Mouse (Mus musculus) small intestine, adult 2 months (tissue): ENCODE data around the gene Zfp53.
"Not testable (repeated sequence)": the region's sequence is repeated elsewhere in the genome, so short reads cannot be mapped to it uniquely, and the experiment has no call there.

Experiments
- CTCF ChIP-seq: fragments of 200-500 bp; IDR thresholded peaks from 2 replicates; pipeline ENCODE4 v1.5.1; 2012; ENCODE audit warnings: low read depth, mild to moderate bottlenecking, control low read depth, inconsistent platforms, low read length, moderate library complexity, mixed read lengths; ENCODE audit not compliant: insufficient replicate concordance, insufficient read length; ENCODE audit errors: extremely low read depth
- POLR2A ChIP-seq: fragments of 200-500 bp; IDR thresholded peaks from 2 replicates; pipeline ENCODE4 v1.6.1; 2012; ENCODE audit warnings: low read depth, mild to moderate bottlenecking, control low read depth, inconsistent platforms, low read length, moderate library complexity

DNA sequence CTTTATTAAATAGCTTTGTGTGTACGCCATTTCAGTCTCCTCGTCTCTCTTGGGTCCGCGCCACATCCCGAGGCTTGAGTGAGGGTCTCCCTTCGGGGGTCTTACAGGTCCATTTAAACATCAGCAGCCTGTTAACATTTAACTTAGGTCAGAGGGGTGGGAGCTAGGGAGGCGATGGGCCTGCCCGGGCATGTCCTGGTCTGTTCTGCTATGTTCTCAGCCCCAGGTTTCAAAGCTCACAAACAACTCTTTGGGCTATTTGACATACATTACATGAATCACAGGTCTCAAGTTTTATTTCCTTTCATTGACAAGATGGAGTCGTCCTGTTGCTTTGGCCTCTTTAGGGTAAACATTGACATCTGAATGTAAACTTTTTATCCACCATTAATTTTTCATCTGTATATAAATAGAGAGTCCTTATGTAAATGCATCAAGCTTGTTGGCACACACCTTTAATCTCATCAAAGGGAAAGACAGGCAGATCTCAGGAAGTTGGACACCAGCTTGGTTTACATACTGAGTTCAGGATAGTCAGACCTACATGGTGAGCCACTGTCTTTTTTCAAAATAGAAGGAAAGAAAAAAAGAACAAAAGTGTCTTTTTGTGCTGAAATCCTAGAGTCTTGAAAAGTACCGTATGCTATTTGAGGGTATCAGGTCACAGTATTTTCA, 10.6 kb upstream of the Zfp53 start:
- not testable (repeated sequence) for TF ChIP-seq POLR2A, CTCF
